Mouse (Mus musculus): ENCODE results near the gene Stard3. TPM values are rescaled to one million over a fixed set of nuclear protein-coding genes. Genes with fewer than 3 reads are reported as not detected.

Stard3 gene
- total RNA-seq, 1 experiment from 2014 or later: 21.5 TPM

DNA sequence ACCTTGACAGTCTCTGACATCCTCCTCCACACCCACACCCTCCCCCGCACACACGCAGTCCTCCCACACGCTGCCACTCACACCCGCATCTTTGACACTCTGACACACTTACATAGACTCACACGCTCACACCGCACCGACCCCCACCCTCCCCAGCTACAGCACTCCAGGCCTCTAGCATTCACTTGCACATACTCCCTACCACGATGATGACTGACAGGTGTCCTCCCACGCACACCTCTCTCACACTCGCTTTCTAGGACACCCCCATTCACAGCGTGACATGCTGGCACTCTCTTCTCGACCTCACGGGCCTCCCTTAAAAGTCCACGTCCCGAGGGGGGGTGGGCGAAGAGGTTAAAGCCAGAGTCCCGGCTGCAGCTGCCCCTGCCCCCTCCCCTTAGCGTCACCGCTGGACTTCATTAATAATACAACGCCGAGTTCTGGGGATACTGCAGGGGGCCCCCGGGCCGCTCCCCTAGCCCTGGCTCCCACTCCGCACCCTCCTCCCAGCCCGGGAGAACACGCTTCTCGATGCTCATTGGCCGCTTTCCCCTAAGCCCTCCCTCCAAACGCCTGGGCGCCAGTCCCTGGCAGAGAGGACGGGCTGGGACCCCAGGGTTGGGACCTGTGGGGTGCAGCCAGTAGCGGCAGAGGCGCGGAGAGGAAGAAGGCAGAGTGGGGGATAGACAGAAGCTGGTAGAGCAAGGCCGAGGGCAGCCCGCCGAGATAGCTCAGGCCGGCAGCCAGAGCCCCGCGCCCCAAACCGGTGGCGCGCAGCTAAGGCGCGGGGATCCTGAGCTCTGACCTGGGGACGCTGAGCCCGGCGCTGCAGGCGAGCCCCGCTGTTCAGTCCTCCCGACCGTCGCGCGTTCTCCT, 9.8 kb upstream of the Stard3 start, which contains the start of gene Ppp1r1b:
Gene Ppp1r1b (plus strand): TSS at position 322 of the 879 bp plus-strand sequence.
- peak; percentile 76 for DNase-seq

DNA sequence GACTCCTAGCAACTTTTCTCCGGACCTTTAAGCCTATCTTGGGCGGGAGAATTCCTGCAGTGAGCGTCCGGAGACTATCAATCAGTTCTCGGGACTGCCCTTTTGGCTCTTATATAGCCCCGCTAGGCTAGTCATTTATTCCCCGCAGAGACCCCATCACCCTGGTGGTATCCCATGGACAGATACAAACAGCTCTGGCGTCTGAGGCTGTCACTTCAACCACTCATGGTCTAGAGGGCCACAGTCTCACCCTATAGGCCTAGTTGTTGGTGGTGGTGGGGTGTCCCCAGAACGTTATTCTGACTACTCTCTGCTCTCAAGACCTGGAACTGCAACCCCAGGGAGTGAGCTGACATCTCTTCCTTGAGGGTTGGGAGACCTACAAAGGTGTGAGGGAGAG, 8.9 kb upstream of the Stard3 start:
- no peak for DNase-seq

DNA sequence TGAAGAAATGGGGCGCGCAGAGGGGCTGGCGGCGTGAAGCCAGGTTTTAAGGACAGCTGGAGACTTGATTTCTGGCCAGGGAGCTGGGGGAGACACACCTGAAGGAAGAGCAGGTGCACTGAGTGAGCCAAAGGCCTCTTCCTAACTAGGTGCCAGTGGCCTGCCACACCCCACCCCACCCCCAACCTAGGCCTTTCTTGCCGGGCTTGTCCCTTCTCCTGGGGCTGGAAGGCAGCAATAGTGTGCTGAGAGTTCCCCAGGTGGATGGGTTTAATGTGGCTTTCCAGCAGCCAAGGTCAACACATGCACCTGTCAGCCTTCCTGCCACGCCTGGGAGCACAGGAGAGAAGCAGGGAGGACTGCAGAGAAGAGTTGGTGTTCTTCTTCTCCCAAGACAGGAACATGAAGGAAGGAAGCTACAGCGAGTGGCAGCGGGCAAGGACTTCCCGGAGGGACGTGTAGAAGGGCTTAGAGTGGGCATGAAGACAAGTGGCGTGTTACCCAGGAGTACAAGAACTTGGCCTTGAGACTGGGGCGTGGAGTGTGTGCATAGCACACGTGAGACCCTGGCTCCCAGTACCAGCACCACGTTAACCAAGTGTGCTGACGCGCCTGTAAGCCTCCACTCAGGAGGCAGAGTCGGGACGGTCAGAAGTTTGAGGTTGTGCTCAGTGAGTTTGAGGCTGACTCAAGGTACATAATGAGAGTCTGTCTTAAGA, 5.7 kb upstream of the Stard3 start:
- no peak for DNase-seq

DNA sequence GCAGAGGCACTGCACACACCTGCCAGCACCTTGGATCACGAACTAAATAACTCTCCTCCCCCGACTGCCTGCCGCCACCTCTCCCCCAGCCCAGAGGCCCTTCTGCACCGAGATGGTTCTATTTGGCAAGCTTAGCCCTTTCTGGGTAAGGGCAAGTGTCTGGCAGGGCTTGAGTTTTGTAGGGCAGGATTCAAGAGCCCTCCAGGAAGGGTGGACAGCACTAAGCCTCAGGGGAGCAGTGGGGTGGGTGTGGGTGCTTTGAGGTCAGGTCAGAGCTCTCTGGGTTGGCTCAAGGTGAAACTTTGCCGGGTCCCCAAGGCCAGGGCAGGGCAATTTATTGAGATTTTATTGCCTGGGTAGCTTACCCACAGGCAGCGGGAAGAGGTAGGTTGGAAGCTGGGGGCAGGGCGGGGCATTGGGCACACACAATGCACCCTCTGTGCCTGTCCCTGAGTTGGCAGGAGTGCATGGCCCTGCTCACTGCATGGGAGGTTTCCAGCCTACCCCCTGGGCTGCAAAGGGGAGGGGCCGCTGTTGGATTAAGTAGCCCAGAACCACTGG, 4.4 kb upstream of the Stard3 start:
- DNase-seq: no peak

DNA sequence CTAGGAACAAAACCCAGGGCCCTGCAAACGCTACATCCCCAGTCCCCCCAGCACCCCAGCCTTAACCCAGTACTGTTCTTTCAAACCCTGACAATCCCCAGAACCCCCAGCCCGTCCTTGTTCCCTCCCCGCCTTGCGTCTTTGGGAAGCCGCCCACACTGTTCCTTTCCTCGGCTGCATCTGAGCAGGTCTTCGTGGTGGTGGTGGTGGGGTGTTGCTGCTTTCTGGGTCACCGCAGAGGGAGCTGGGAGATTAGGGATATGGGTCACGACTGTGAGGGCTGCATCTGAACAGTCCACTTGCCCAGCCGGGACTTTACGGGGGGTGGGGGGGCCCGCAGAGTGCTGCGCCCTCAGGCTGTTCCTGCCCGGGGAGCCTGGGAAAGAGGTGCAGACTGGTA, 3.7 kb upstream of the Stard3 start:
- DNase-seq: no peak

DNA sequence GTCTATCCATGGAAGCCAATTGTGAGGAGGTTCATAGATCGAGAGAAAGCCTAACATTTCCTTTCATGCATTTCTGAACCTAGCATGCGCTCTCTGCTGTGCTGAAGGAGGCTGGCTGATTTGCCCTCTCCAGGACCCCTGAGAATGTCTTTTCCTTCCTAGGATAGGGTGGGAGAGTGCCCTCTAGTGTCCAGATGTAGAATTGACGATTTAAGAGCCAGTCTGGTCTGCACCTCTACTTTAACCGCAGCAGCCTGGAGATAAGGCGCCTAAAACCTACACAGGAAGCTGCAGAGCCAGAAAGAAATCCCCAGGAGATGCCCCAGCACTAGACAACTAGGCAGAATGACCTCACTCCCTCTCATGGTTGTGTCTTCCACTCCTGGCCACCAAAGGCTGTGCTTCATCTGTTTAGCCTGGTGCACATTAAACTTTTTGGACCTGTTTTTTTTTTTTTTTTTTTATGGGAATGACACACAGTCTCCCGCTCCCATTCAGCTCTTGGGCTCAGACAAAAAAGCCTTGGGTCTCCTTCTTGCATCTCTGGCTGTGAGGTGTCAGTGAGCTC, 2.4 kb upstream of the Stard3 start:
- peak; percentile 60 for DNase-seq

DNA sequence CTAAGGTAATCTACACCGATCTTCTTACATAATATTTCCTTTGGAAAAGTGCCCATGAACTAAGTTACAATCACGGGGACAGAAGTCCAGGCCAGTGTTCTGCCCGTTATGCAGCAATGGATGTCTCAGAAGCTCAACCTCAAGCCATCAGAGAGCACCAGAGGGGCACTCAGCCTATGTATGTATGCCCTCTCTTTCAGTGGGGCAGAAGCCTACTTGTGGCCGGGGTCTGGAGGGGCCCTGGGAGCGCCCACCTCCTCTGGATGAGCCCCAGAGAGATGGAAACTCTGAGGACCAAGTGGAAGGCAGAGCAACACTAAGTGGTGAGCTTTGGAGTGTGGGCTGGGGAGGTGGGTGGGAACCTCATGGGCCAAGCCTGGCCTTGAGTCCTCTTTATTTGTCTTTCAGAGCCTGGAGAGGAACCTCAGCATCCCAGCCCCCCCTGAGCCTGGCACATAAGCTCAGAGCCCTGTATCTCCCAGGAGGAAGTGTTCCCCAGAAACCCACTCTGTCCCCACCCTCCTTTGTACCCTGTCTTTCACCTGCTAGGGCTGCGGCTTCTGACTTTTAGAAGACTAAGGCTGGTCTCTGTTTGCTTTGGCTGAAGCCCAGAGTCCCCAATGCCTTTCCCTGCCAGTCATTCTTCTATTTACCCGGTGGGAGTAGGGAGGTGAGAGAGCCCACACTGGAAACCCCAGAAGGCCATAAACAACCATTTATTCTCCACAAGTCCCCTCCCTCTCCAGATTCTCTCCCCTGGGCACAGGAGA, 1.4 kb upstream of the Stard3 start:
- DNase-seq: no peak

DNA sequence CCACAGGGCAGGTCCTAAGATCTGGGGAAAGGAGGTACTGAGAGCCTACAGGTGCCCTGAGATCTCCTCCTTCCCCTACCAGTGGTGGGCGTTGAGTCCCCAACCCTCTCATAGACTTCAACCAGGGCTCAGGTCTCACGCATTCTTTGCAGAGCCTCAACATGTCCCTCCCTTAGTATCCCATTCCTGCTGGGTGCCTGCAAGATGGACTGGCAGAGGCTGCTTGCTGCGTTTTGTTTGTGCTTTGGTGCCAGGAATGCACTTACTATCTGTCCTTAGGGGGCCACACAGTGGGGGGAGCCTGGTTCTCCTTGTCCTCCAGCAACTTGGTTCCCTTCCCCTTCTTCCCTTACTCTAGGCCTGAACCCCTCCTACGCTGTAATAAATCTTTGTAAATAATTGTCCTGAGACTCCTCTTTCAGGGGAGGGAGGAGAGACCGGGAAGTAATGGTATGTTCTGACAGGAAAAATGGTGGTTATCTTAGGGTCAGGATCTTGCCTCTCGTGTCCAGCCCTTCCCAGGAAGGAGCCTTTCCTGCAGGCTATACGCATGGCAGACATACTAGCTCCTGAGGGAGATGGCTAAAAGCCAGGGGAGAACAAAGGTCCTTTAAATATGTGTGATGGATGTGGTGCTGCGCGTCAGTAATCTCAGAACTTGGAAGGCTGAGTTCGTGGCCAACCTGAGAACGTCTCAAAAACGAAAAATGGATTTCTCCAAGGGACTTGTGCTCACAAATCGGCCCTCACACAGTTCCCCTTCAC, 590 bp upstream of the Stard3 start:
- DNase-seq: no peak

DNA sequence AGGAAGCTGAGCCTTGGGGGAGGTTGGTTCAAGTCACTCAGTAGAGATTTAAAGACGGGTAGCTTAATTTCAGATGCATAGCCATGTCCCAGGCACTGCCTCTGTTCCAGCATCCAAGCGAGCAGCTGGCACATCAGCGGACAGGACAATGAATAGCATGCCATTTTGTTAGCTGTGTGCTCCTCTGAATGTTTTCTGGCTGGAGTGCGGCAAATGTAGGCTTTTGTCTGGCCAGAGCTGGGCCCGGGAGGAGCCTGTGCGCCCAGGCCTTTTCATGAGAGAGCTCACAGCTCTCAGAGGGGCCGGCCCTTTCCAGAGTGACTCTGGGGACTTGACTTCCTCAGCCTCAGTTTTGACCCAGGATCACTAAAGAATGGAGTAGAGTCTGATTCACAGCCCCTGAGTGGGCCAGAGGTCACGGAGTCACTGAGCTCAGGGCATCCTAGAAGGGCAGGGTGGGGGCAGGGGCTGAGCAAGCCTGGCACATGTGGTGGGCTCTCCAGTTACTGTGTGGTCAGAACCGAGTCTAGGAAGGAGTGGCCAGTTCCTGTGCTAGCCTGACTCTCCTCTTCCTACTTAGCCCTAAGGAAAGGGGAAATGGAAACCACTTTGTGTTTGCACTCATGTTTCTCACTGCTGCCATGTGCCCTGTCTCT, 2.8 kb downstream of the Stard3 start:
- DNase-seq: no peak

DNA sequence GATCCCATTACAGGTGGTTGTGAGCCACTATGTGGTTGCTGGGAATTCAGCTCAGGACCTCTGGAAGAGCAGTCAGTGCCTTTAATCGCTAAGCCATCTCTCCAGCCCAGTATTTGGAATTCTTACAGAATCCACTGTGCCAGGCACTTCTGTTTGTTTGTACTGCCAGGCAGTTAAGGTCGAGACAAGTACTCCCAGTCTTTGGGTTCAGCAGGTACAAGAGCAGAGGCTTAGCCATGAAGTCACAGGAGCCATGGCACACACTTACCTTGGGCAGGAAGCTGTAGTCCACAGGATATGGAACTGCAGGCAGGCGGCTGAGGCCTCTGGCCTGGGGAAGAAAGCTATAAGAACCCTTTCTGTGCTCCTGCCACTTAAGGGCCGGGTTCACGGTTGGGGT, 5.6 kb downstream of the Stard3 start:
- no peak for DNase-seq

DNA sequence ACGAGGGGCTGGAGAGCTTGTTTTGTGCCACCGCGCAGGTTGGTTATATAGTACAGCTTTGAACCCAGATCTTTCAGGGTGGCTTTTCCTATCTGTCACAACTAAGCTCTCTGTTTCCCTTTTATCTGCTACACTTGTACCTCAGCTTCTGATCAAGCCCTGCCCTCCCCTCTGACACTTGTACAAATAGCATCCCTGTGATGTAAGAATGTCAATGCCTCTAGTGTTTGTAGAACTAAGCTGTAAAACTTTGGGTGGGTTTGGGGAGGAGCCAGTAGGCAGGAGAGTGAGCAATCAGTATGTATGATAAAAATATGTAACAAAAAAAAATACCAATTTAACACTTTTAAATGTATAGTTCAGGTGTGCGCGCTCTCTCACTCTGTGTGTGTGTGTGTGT, 6.2 kb downstream of the Stard3 start:
- DNase-seq: no peak

DNA sequence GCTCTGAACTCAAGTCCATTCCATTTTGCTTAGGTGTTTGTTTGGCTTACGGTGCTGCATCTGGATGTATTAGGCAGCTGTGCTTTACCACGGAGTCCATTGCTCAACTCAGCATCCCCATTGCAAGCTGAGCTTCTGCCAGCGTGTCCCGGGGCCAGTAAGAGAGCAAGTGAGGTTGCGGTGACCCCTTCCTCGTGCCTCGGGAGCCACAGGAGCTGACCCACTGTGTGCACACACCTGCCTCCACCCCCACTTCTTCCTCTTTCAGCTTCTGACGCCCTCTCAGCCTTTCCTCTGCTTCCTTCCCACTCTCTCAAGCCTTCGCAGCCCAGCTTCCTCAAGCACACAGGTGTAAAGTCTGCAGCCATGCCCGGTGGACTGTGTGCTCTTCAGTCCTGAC, 8.1 kb downstream of the Stard3 start:
- DNase-seq: no peak

DNA sequence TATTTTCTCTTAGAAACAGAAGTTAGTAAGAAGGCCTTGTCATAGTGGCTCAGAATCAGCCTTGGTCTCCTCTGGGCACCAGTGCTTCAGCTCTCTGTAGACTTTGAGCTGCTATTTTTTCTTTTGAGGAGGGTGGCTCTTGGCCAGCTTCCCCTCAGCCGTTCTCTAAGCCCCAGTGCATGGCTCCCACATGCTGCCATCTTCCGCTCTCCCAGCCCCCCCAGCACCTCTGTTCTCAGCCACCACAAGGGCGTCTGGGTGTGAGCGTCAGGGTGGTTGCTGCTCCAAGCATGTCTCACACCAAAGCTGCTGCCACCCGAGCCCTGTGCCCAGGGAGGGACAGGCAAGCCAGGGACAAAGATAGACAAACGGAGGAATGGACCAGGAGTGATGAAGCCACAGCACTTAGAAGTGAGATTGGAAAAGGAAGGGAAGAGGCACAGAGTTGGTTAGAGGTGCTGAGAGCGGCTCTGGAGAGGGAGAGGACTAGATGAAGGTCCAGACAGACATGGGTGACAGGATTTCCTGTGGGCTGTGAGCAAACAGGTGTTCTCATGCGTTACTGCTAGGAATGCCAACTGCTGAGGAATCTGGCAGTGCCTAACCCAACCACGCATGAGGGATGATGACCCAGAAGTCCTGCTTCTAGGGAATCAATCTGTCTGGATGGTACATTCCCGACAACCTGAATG, 9.1 kb downstream of the Stard3 start:
- no peak for DNase-seq

DNA sequence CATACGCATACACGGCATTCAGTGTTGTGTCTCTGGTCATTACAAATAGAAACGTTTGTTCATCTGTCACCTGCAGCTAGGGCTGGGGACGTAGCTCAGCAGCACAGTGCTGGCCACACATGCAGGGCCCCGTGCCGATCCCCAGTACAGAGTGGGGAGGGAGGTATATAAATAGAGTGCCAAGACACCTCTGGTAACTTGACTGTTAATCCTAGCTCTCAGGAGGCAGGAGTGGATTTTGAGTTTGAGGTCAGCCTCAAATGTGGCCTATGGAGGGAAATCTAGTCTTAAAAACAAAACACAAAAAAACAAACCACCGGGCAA, 9.7 kb downstream of the Stard3 start:
- no peak for DNase-seq

DNA sequence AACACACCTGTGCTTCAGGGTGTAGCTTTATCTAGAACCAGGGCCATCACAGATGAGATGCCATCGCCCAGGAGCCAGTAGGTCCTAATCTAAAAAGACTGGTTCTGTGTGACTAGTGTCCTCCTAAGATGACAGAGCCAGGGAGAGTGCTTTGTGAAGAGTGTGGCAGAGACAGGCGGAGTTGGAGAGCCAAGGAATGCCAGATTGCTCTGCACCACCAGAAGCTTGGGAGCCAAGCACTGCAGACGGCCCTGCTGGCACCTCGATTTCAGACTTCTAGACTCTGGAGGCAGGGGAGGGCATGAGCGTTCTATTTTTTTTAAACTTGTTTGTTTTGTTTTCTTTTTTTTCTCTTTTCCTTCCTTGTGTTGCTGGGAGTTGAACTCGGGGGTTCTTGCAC, 11.2 kb downstream of the Stard3 start:
- DNase-seq: no peak

DNA sequence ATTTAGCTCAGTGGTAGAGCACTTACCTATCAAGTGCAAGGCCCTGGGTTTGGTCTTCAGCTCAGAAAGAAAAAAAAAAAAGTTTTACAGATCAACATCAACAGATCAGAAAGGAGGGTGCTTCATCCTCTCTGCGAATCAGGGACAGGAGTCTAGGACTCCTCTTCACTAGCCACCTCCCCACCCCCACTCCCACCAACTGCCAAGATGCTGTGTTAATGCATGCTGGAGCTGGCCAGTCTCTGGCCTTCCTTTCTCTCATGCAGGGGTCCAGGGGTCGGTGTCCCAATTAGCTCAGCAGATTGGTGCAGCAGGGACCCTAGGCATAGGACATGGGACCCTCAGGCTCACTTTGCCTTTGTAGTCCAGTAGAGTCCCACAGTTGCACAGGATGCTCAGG, 12.4 kb downstream of the Stard3 start:
- no peak for DNase-seq

DNA sequence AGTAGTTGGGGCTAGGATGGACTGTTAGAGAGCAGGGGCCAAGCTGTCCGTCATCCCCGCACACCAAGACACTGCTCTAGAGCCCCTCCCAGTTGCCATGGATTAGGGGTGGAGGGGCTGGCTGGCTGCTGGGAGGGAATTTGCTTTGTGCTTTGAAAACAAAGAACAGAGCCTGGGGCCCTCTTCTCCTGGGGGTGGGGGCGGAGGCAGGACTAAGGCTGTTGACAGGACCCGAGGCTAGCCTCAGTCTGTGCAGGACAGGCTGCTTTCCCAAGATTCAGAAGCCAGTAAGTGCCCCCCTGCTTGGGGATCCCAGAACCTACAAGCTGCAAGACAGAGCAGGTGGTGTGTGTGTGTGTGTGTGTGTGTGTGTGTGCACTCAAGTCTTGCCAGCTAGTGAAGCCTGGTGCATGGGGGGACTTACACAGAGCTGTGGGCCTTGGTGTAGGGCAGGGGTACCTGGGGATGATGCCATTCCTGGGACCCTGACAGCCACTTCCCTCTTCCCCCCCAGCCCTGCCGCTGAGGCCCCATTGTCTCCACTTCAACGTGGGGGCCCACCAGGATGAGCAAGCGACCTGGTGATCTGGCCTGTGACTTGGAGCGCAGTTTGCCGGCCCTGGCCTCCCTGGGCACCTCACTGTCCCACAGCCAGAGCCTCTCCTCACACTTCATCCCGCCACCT, 13.5 kb downstream of the Stard3 start:
- no peak for DNase-seq

DNA sequence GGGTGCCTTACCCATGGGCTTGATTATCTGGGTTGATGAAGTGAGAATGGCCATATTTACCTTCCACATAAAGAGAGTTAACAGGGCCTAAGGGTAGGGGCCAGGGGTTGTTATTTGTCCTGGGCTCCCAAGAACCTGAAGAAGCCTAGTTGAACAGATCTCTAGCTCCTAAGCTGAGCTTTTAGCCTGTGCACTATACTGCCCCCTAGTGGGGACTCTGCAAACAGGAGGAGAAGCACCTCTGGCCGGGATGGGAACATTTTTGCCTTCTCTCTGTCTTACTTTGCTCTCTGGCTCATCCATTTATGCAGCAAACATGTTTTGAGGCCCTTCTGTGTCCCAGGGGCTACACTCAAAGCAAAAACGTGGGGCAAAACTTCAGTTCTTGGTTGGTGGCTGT, 14.2 kb downstream of the Stard3 start:
- peak; percentile 82 for DNase-seq

DNA sequence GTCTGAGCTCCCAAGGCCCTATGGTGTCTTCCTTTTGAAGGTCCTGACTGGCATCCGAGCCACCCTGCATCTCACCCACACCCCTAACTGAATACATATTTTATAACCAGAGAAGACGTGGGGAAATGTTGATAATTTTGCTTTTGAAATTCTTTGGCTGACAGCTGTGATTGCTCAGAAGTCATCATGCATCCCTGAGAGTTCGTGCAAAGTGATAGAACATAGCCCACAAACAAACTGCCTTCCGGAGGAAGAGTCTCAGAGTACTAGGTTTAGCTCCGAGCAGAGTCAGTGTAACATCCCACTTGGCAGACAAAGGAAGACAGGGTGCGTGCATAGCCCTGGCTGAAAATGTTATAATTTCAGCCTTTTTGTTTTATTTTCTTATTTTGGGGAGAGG, 15.1 kb downstream of the Stard3 start:
- no peak for DNase-seq

DNA sequence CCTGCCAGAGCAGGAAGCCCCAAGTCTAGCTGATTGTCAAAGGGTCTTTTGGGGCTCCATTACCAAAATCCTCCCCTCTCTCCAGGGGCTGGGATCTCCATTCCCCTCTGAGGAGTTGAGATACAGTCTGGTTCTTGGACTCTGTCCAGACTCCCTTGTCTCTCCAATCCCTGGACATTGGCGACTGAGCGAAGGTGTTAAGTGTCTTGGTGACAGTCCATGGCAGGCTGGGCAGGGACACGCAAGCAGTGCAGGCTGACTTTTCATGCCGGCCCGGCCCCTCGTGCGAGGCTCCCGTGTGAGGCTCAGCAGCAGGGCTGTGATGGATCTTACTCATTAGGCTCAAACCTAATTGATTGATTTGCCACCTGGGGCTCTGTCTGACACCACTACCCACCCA, 16.1 kb downstream of the Stard3 start:
- no peak for DNase-seq
